Mouse (Mus musculus) neural tube, embryonic 14.5 days (tissue): ENCODE results near the gene Rnf26. TPM values are rescaled to one million over a fixed set of nuclear protein-coding genes. Genes with fewer than 3 reads are reported as not detected.
"Not testable (repeated sequence)": the region's sequence is repeated elsewhere in the genome, so short reads cannot be mapped to it uniquely, and the experiment has no call there.

Experiments
- ATAC-seq: fragments of 200-750 bp; cut with Nextera tagmentation; 2 replicates; pipeline ENCODE4 v1.8.0; 2017; ENCODE audit warnings: low read depth, mild to moderate bottlenecking, moderate TSS enrichment, moderate library complexity
- H3K27ac ChIP-seq: fragments of 300-500 bp; sonication (generic); 2 replicates; pipeline ENCODE4 v1.5.1; 2014; ENCODE audit warnings: low read depth, mild to moderate bottlenecking, control low read depth, low read length, moderate library complexity, mixed read lengths
- H3K27me3 ChIP-seq: fragments of 300-500 bp; sonication (generic); 2 replicates; pipeline ENCODE4 v1.6.1; 2014; ENCODE audit warnings: low read length; ENCODE audit not compliant: control insufficient read depth, insufficient read depth
- H3K36me3 ChIP-seq: fragments of 300-500 bp; sonication (generic); 2 replicates; pipeline ENCODE4 v1.6.1; 2014; ENCODE audit warnings: low read length, mixed read lengths; ENCODE audit not compliant: control insufficient read depth, insufficient read depth
- H3K4me1 ChIP-seq: fragments of 300-500 bp; sonication (generic); 2 replicates; pipeline ENCODE4 v1.6.1; 2014; ENCODE audit warnings: low read length; ENCODE audit not compliant: control insufficient read depth, insufficient read depth
- H3K4me2 ChIP-seq: fragments of 300-500 bp; sonication (generic); 2 replicates; pipeline ENCODE4 v1.6.1; 2014; ENCODE audit warnings: mild to moderate bottlenecking, low read depth, low read length, control low read depth
- H3K4me3 ChIP-seq: fragments of 300-500 bp; sonication (generic); 2 replicates; pipeline ENCODE4 v1.5.1; 2014; ENCODE audit warnings: low read depth, low read length, control low read depth, mixed read lengths
- H3K9ac ChIP-seq: fragments of 300-500 bp; sonication (generic); replicated peaks from 2 replicates; pipeline ENCODE4 v1.6.1; 2014; ENCODE audit warnings: low read depth, mild to moderate bottlenecking, control low read depth, low read length, mixed read lengths
- H3K9me3 ChIP-seq: fragments of 300-500 bp; sonication (generic); 2 replicates; pipeline ENCODE4 v1.6.1; 2016; ENCODE audit warnings: low read length; ENCODE audit not compliant: control insufficient read depth
- WGBS: fragments of 180-500 bp; shearing (Covaris S2); extraction: QIAGEN DNeasy Blood & Tissue Kit; methylation state at CpG from one replicate; pipeline ENCODE4 v1.1.7; 2014; 5-methylcytosine and 5-hydroxymethylcytosine counted together
- polyA plus RNA-seq: library from polyadenylated mRNA; unstranded; fragments of >200 nt; fragmentation: Nextera tagmentation; extraction: Ambion mirVana; gene quantifications from 2 replicates; pipeline ENCODE4 v1.2.1, GENCODE M21; 2014

Rnf26 gene
- polyA plus RNA-seq, 1 experiment from 2014 or later: 28.9 TPM

GRCm38 (mm10) chr9:44115599-44115998, 2.3 kb upstream of the Rnf26 start:
- no peak overlapping the region for H3K9ac ChIP-seq
- no peaks in the 10 kb centered on the region for H3K9me3 ChIP-seq
- no peak for ATAC-seq
- H3K27ac ChIP-seq: no peak overlapping the region
- H3K36me3 ChIP-seq: no peaks in the 10 kb centered on the region
- H3K27me3 ChIP-seq: no peaks in the 10 kb centered on the region
- H3K4me3 ChIP-seq: no peak overlapping the region
- H3K4me2 ChIP-seq: no peak overlapping the region
- WGBS: 91% methylated on average over 9 of the region's 9 CpGs
- H3K4me1 ChIP-seq: peaks cover under 1% of the 10 kb centered on the region; the same call in 1 of the 2 replicates

GRCm38 (mm10) chr9:44114453-44114852, 1.1 kb upstream of the Rnf26 start:
- H3K4me2 ChIP-seq: no peak overlapping the region
- no peak overlapping the region for H3K4me3 ChIP-seq
- no peaks in the 10 kb centered on the region for H3K36me3 ChIP-seq
- H3K9ac ChIP-seq: no peak overlapping the region
- H3K9me3 ChIP-seq: no peaks in the 10 kb centered on the region
- H3K27me3 ChIP-seq: no peaks in the 10 kb centered on the region
- ATAC-seq: no peak
- peaks cover 12% of the 10 kb centered on the region; the same call in 1 of the 2 replicates for H3K4me1 ChIP-seq
- H3K27ac ChIP-seq: no peak overlapping the region
- 88% methylated on average over 2 of the region's 2 CpGs for WGBS

- not testable (repeated sequence) for H3K9ac ChIP-seq, H3K9me3 ChIP-seq, H3K4me3 ChIP-seq, H3K4me2 ChIP-seq, H3K27ac ChIP-seq, ATAC-seq, H3K27me3 ChIP-seq, H3K36me3 ChIP-seq
- peaks cover 36% of the 10 kb centered on the region for H3K4me1 ChIP-seq
- WGBS: 69% methylated on average over 9 of the region's 12 CpGs
Measured at GRCm38 (mm10) chr9:44111909-44112308, 1.4 kb downstream of the Rnf26 start.

- no peak overlapping the region for H3K4me3 ChIP-seq
- H3K9me3 ChIP-seq: no peaks in the 10 kb centered on the region
- H3K27ac ChIP-seq: no peak overlapping the region
- H3K36me3 ChIP-seq: no peaks in the 10 kb centered on the region; the same call in 1 of the 2 replicates
- WGBS: 28% methylated on average over 9 of the region's 9 CpGs
- no peaks in the 10 kb centered on the region for H3K27me3 ChIP-seq
- ATAC-seq: no peak
- H3K9ac ChIP-seq: no peak overlapping the region
- H3K4me2 ChIP-seq: peak overlapping the region; percentile 14; the same call in 1 of the 2 replicates
- peaks cover 36% of the 10 kb centered on the region for H3K4me1 ChIP-seq
Measured at GRCm38 (mm10) chr9:44109360-44110095, 3.8 kb downstream of the Rnf26 start.

GRCm38 (mm10) chr9:44108269-44109055, 4.9 kb downstream of the Rnf26 start:
- Histone ChIP-seq H3K4me1 (peaks cover 36% of the 10 kb centered on the region), H3K4me2 (peak overlapping the region; percentile 14; the same call in 1 of the 2 replicates), H3K27ac (no peak overlapping the region), H3K9me3 (no peaks in the 10 kb centered on the region), H3K4me3 (no peak overlapping the region), H3K36me3 (no peaks in the 10 kb centered on the region; the same call in 1 of the 2 replicates), H3K9ac (no peak overlapping the region), H3K27me3 (no peaks in the 10 kb centered on the region)
- no peak for ATAC-seq
- WGBS: 83% methylated on average over 31 of the region's 31 CpGs

- Histone ChIP-seq H3K4me2 (peak overlapping the region; percentile 31), H3K4me1 (peaks cover 36% of the 10 kb centered on the region), H3K27ac (peak overlapping the region; percentile 55), H3K9me3 (no peaks in the 10 kb centered on the region), H3K27me3 (no peaks in the 10 kb centered on the region), H3K36me3 (no peaks in the 10 kb centered on the region; the same call in 1 of the 2 replicates), H3K4me3 (no peak overlapping the region; the same call in 1 of the 2 replicates), H3K9ac (0 out of 2 replicates have a peak overlapping the region, but pooled peaks have one; percentile 7)
- WGBS: 33% methylated on average over 25 of the region's 25 CpGs
- ATAC-seq: peak; percentile 13; the same call in 1 of the 2 replicates
Measured at GRCm38 (mm10) chr9:44107557-44108179, 5.6 kb downstream of the Rnf26 start.

GRCm38 (mm10) chr9:44107110-44107509, 6.2 kb downstream of the Rnf26 start, which contains the start of gene C1qtnf5:
TSS of gene C1qtnf5 (plus strand) at chr9:44107245.
- Histone ChIP-seq H3K4me2 (peak within 1 kb of the TSS; percentile 31), H3K4me3 (no peak within 1 kb of the TSS; the same call in 1 of the 2 replicates), H3K27ac (peak within 1 kb of the TSS; percentile 55), H3K9ac (0 out of 2 replicates have a peak within 1 kb of the TSS, but pooled peaks have one; percentile 7), H3K27me3 (no peaks in the 10 kb centered on the region), H3K36me3 (no peaks in the 10 kb centered on the region; the same call in 1 of the 2 replicates), H3K4me1 (peaks cover 36% of the 10 kb centered on the region), H3K9me3 (no peaks in the 10 kb centered on the region)
- ATAC-seq: peak; percentile 74
- 40% methylated on average over 8 of the region's 8 CpGs for WGBS

- Histone ChIP-seq H3K4me3 (no peak overlapping the region), H3K27me3 (no peaks in the 10 kb centered on the region), H3K4me2 (no peak overlapping the region), H3K27ac (no peak overlapping the region), H3K9ac (no peak overlapping the region), H3K9me3 (no peaks in the 10 kb centered on the region), H3K36me3 (no peaks in the 10 kb centered on the region; the same call in 1 of the 2 replicates), H3K4me1 (peaks cover 36% of the 10 kb centered on the region)
- 87% methylated on average over 4 of the region's 4 CpGs for WGBS
- no peak for ATAC-seq
Measured at GRCm38 (mm10) chr9:44106596-44106995, 6.7 kb downstream of the Rnf26 start.
